Mouse (Mus musculus): ENCODE results near the gene Cygb. TPM values are rescaled to one million over a fixed set of nuclear protein-coding genes. Genes with fewer than 3 reads are reported as not detected.

Gene Cygb
- total and polyA plus RNA-seq, 3 experiments = not detected

- H3K27ac ChIP-seq (ENCODE audit: insufficient read depth, low read depth) = no peak overlapping the region
- in situ Hi-C loops (cut with MboI; ENCODE audit: low pct_ligation_motif_present, low pct_unique_long_range_greater_than_20kb, low sequenced_read_pairs) = no loop called here
Measured at GRCm38 (mm10) chr11:116630171-116630965, 23.7 kb downstream of the Cygb start.

GRCm38 (mm10) chr11:116629472-116629871 lies 24.6 kb downstream of the Cygb start:
- no peaks in the 10 kb centered on the region for H3K36me3 ChIP-seq (replicated peaks in 1 of 2; ENCODE audit: control insufficient read depth in 1 of 2, insufficient read depth in 1 of 2, low read length in 1 of 2)
- H3K79me2 ChIP-seq (replicated peaks; ENCODE audit: control insufficient read depth, extremely low read depth, insufficient read depth, poor library complexity, severe bottlenecking) = no peaks in the 10 kb centered on the region
- no peak overlapping the region for H3K4me3 ChIP-seq (replicated peaks in 1 of 3; ENCODE audit: low read depth in 2 of 3, low read length in 2 of 3, poor library complexity in 1 of 3)
- no peak overlapping the region for H3K9ac ChIP-seq (ENCODE audit: insufficient read depth, low read depth)
- H3K4me2 ChIP-seq (ENCODE audit: insufficient read depth, low read depth, poor library complexity, severe bottlenecking) = no peak overlapping the region
- no peaks in the 10 kb centered on the region for H3K27me3 ChIP-seq (replicated peaks)
- DNase-seq (ENCODE audit: extremely low read depth) = no peak
- peaks cover 14 to 40% of the 10 kb centered on the region in 2 experiments for H3K4me1 ChIP-seq (ENCODE audit: control insufficient read depth in 1 of 2, insufficient read depth in 2 of 2)
- dilution Hi-C loops (cut with MboI; ENCODE audit: extremely low pct_ligation_motif_present, extremely low pct_unique_long_range_greater_than_20kb, low sequenced_read_pairs) (no loop called here), in situ Hi-C loops (cut with MboI; ENCODE audit: low pct_ligation_motif_present, low pct_unique_long_range_greater_than_20kb, low sequenced_read_pairs) (no loop called here)
- no peak overlapping the region for H3K27ac ChIP-seq (ENCODE audit: insufficient read depth, low read depth)
- H3K9me3 ChIP-seq (replicated peaks; ENCODE audit: low read length) = no peaks in the 10 kb centered on the region
- no peak for TF ChIP-seq ZNF384 (IDR thresholded peaks at IDR 0.05; ENCODE audit: low read depth, low read length)
- no peak for TF ChIP-seq CTCF (conservative IDR thresholded peaks at IDR 0.05 in 1 of 2, IDR thresholded peaks at IDR 0.05 in 1 of 2; ENCODE audit: low read depth in 2 of 2, low read length in 2 of 2)
- no peak for TF ChIP-seq POLR2A (IDR thresholded peaks at IDR 0.05; ENCODE audit: low read depth, low read length)
- TF ChIP-seq MYC (IDR thresholded peaks at IDR 0.05; ENCODE audit: low read depth, low read length) = no peak
- TF ChIP-seq ZKSCAN1 (IDR thresholded peaks at IDR 0.05; ENCODE audit: borderline replicate concordance, low read depth, low read length) = no peak
- TF ChIP-seq CHD1 (IDR thresholded peaks at IDR 0.05; ENCODE audit: low read depth, low read length) = no peak
- no peak for TF ChIP-seq RCOR1 (conservative IDR thresholded peaks at IDR 0.05; ENCODE audit: low read depth, low read length)
- no peak for TF ChIP-seq USF1 (IDR thresholded peaks at IDR 0.05; ENCODE audit: low read depth, low read length)

More at GRCm38 (mm10) chr11:116630171-116630965, 23.7 kb downstream of the Cygb start:
- peaks cover 7 to 36% of the 10 kb centered on the region in 2 experiments for H3K4me1 ChIP-seq (ENCODE audit: control insufficient read depth in 1 of 2, insufficient read depth in 2 of 2)
- H3K4me2 ChIP-seq (ENCODE audit: insufficient read depth, low read depth, poor library complexity, severe bottlenecking) = no peak overlapping the region
- no peaks in the 10 kb centered on the region for H3K9me3 ChIP-seq (replicated peaks; ENCODE audit: low read length)
- H3K9ac ChIP-seq (ENCODE audit: insufficient read depth, low read depth) = no peak overlapping the region
- no peak overlapping the region for H3K4me3 ChIP-seq (replicated peaks in 1 of 3; ENCODE audit: low read depth in 2 of 3, low read length in 2 of 3, poor library complexity in 1 of 3)
- no peak for TF ChIP-seq NRF1 (IDR thresholded peaks at IDR 0.05; ENCODE audit: low read depth, low read length)
- H3K79me2 ChIP-seq (replicated peaks; ENCODE audit: control insufficient read depth, extremely low read depth, insufficient read depth, poor library complexity, severe bottlenecking) = no peaks in the 10 kb centered on the region
- H3K27me3 ChIP-seq (replicated peaks) = no peaks in the 10 kb centered on the region
- DNase-seq (ENCODE audit: extremely low read depth) = no peak
- dilution Hi-C loops (cut with MboI; ENCODE audit: extremely low pct_ligation_motif_present, extremely low pct_unique_long_range_greater_than_20kb, low sequenced_read_pairs) = no loop called here
- H3K36me3 ChIP-seq (replicated peaks in 1 of 2; ENCODE audit: control insufficient read depth in 1 of 2, insufficient read depth in 1 of 2, low read length in 1 of 2) = no peaks in the 10 kb centered on the region

- no peak overlapping the region for H3K4me2 ChIP-seq (ENCODE audit: insufficient read depth, low read depth, poor library complexity, severe bottlenecking)
- H3K36me3 ChIP-seq (replicated peaks in 1 of 2; ENCODE audit: control insufficient read depth in 1 of 2, insufficient read depth in 1 of 2, low read length in 1 of 2) = no peaks in the 10 kb centered on the region
- DNase-seq (ENCODE audit: extremely low read depth) = peak; percentile 98
- peaks cover 16 to 43% of the 10 kb centered on the region in 2 experiments for H3K4me1 ChIP-seq (ENCODE audit: control insufficient read depth in 1 of 2, insufficient read depth in 2 of 2)
- no peak overlapping the region for H3K27ac ChIP-seq (ENCODE audit: insufficient read depth, low read depth)
- in situ Hi-C loops (cut with MboI; ENCODE audit: low pct_ligation_motif_present, low pct_unique_long_range_greater_than_20kb, low sequenced_read_pairs) = no loop called here
- H3K4me3 ChIP-seq (replicated peaks in 1 of 3; ENCODE audit: low read depth in 2 of 3, low read length in 2 of 3, poor library complexity in 1 of 3) = no peak overlapping the region
- H3K27me3 ChIP-seq (replicated peaks) = no peaks in the 10 kb centered on the region
- no peaks in the 10 kb centered on the region for H3K9me3 ChIP-seq (replicated peaks; ENCODE audit: low read length)
- dilution Hi-C loops (cut with MboI; ENCODE audit: extremely low pct_ligation_motif_present, extremely low pct_unique_long_range_greater_than_20kb, low sequenced_read_pairs) = no loop called here
- no peaks in the 10 kb centered on the region for H3K79me2 ChIP-seq (replicated peaks; ENCODE audit: control insufficient read depth, extremely low read depth, insufficient read depth, poor library complexity, severe bottlenecking)
- H3K9ac ChIP-seq (ENCODE audit: insufficient read depth, low read depth) = no peak overlapping the region
- TF ChIP-seq NELFE (IDR thresholded peaks at IDR 0.05; ENCODE audit: low read depth, low read length) = peak; percentile 79; the same call in 1 of the 2 replicates
- TF ChIP-seq BHLHE40 (IDR thresholded peaks at IDR 0.05; ENCODE audit: low read depth, low read length) = no peak; the same call in 1 of the 2 replicates
- TF ChIP-seq KAT2A (IDR thresholded peaks at IDR 0.05; ENCODE audit: insufficient replicate concordance, low read length) = no peak
- peak; percentile 45 for TF ChIP-seq NRF1 (IDR thresholded peaks at IDR 0.05; ENCODE audit: low read depth, low read length)
- TF ChIP-seq CHD2 (IDR thresholded peaks at IDR 0.05; ENCODE audit: low read length) = peak; percentile 51; the same call in 1 of the 2 replicates
- peak; percentile 99 for TF ChIP-seq MAX (IDR thresholded peaks at IDR 0.05; ENCODE audit: low read length)
- peak; percentile 20; the same call in 1 of the 2 replicates for TF ChIP-seq TCF12 (IDR thresholded peaks at IDR 0.05; ENCODE audit: low read depth, low read length)
- TF ChIP-seq HCFC1 (IDR thresholded peaks at IDR 0.05; ENCODE audit: low read depth, low read length) = peak; percentile 42; the same call in 1 of the 2 replicates
- no peak for TF ChIP-seq MAFK (IDR thresholded peaks at IDR 0.05; ENCODE audit: insufficient replicate concordance, low read length)
- peak; percentile 99 to 100 for TF ChIP-seq CTCF (conservative IDR thresholded peaks at IDR 0.05 in 1 of 2, IDR thresholded peaks at IDR 0.05 in 1 of 2; ENCODE audit: low read depth in 2 of 2, low read length in 2 of 2)
- peak; percentile 61 for TF ChIP-seq ELF1 (IDR thresholded peaks at IDR 0.05; ENCODE audit: low read depth, low read length)
- 0 out of 2 replicates have a peak, but pooled peaks have one; percentile 44 for TF ChIP-seq ETS1 (conservative IDR thresholded peaks at IDR 0.05; ENCODE audit: low read depth, low read length)
- peak; percentile 73; the same call in 1 of the 2 replicates for TF ChIP-seq SIN3A (IDR thresholded peaks at IDR 0.05; ENCODE audit: low read length)
- TF ChIP-seq MAZ (IDR thresholded peaks at IDR 0.05; ENCODE audit: low read depth, low read length) = peak; percentile 70; the same call in 1 of the 2 replicates
- TF ChIP-seq CHD1 (IDR thresholded peaks at IDR 0.05; ENCODE audit: low read depth, low read length) = no peak
- TF ChIP-seq E2F4 (IDR thresholded peaks at IDR 0.05; ENCODE audit: insufficient replicate concordance, low read depth, low read length) = peak; percentile 47; the same call in 1 of the 2 replicates
- no peak for TF ChIP-seq ZMIZ1 (IDR thresholded peaks at IDR 0.05; ENCODE audit: low read depth, low read length)
- TF ChIP-seq SMC3 (IDR thresholded peaks at IDR 0.05; ENCODE audit: low read depth, low read length) = peak; percentile 96
Measured at GRCm38 (mm10) chr11:116628712-116629111, 25.4 kb downstream of the Cygb start.
